Mouse (Mus musculus): ENCODE data around the gene Hmcn2.

DNA sequence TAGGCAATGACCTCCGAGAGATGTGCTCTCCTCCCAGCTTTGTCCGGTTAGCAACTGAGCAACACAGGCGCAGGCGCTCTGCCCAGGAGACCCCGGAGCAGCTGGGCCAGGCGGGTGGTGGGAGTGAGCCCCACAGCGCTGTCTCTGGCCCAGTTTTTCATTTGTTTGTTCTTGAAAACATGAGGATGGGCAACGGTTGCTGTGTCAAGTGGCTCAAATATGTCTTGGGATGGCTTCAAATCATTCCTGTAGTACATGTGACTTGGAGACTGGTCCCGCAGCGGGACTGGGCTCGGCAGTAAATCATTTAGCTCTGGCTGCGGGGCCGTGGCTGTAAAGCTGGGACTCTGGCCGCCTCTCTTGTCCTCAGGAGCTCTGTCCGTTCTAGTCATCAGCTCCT, 4.7 kb upstream of the Hmcn2 start:
- TF ChIP-seq POLR2A (IDR thresholded peaks at IDR 0.05; ENCODE audit: low read depth, low read length) (no peak), GABPA (IDR thresholded peaks at IDR 0.05; ENCODE audit: insufficient replicate concordance, low read depth, low read length) (no peak), ZKSCAN1 (IDR thresholded peaks at IDR 0.05; ENCODE audit: borderline replicate concordance, low read depth, low read length) (no peak), USF2 (conservative IDR thresholded peaks at IDR 0.05; ENCODE audit: low read depth, low read length) (no peak), USF1 (IDR thresholded peaks at IDR 0.05; ENCODE audit: low read depth, low read length) (no peak), PAX5 (IDR thresholded peaks at IDR 0.05; ENCODE audit: low read length) (no peak), CTCF (conservative IDR thresholded peaks at IDR 0.05 in 1 of 2, IDR thresholded peaks at IDR 0.05 in 1 of 2; ENCODE audit: low read depth in 2 of 2, low read length in 2 of 2) (no peak)
